Mouse (Mus musculus) embryo, embryonic 9.5 days (tissue): Measurements from ENCODE around the gene Eci1.
A peak's percentile ranks its signal among the peaks of the same experiment; 100 is the strongest.
"Not testable (repeated sequence)": the region's sequence is repeated elsewhere in the genome, so short reads cannot be mapped to it uniquely, and the experiment has no call there.

Experiments used
- DNase-seq: peaks from one replicate; pipeline ENCODE4 v3.0.0-alpha.2; 2017; ENCODE audit errors: extremely low spot score

Gene Eci1

GRCm38 (mm10) chr17:24426471-24427169 lies at the start of gene Eci1:
Eci1 (plus strand) TSS chr17:24426641.
- DNase-seq = peak; percentile 96

DNA sequence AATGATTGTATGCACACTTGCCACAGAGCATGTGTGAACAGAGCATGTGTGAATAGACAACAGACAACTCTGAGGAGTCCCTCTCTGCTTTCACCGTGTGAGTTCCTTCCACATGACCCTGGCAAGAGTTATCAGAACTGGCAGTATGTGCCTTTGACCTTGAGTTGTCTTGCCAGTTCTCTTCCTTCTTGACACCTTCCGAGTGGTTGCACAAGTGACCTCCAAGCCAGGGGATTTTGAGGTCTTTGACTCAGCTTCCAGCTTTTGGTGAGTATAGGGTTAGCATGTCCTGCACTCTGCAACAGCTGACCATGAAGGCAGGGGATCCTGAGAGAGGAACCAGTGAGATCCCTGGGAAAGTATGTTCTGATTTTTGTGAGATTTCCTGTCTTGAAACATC lies 47.9 kb upstream of the Eci1 start:
- no peak for DNase-seq

GRCm38 (mm10) chr17:24383789-24384188 lies 42.7 kb upstream of the Eci1 start:
- DNase-seq = no peak

DNA sequence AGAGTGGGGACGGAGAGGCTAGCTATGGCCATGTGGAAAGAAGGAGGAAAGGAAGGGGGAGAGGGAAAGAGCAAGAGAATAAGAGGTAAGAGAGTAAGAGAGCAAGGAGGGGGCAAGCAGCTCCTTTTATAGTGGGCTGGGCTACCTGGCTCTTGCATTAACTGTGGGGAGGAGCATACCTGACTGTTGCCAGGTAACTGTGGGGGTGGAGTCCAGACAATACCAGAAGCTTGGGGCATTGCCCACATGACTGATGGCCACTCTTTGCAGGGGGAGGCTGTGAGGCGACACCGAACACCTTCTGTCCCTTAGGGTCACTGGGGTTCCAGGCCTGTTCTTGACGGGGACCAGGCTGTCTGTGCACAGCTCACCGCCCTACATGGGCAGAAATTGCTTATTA lies 37.7 kb upstream of the Eci1 start:
- DNase-seq = no peak

DNA sequence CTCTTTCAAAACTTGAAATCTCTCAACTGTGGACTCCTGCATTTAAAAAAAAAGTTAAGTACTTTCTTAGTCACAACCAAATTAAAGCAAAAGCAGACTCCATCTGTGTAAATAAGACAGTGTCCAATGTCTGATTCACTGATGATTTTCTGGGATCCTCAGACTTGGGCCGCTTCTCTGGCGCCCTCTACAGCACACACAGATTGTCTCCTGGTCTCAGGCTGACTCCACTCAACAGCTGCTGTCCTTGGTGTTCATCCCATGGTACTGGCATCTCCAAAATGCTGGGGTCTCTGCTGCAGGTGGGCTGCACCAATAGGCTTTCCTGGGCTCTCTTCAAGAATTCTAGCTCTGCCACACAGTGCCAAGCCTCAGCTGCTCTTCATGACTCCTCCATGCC lies 36.6 kb upstream of the Eci1 start:
- peak; percentile 42 for DNase-seq

DNA sequence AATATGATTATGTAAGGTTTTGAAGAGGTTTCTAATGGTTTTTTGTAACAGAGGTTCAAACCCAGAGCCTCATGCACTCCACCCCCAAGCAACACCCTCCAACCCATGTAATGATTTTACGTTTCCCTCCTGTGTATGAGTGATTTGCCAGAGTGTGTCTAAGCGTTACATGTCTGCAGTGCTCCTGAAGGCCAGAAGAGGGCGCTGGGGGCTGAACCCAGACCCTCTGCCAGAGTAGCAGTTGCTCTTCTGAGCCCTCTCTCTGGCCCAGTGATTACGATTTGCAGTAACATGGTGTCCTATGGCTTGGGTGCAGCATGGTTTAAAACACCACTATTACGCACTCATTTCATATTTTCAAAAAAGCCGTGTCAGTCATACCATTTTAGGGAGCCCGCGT lies 35.3 kb upstream of the Eci1 start:
- no peak for DNase-seq

GRCm38 (mm10) chr17:24393527-24393926 lies 32.9 kb upstream of the Eci1 start:
- no peak for DNase-seq

GRCm38 (mm10) chr17:24394456-24394855 lies 32.0 kb upstream of the Eci1 start:
- no peak for DNase-seq

GRCm38 (mm10) chr17:24402371-24402770 lies 24.1 kb upstream of the Eci1 start:
- DNase-seq = no peak

GRCm38 (mm10) chr17:24407116-24407803 lies 19.2 kb upstream of the Eci1 start:
- no peak for DNase-seq

GRCm38 (mm10) chr17:24413557-24414211 lies 12.8 kb upstream of the Eci1 start:
- no peak for DNase-seq

GRCm38 (mm10) chr17:24414230-24414976 lies 12.0 kb upstream of the Eci1 start, which contains the start of gene Rnps1:
Rnps1 (plus strand) TSS chr17:24414565.
- DNase-seq = peak; percentile 100

- DNase-seq = peak; percentile 12
Observed at GRCm38 (mm10) chr17:24415011-24415410, 11.4 kb upstream of the Eci1 start.

DNA sequence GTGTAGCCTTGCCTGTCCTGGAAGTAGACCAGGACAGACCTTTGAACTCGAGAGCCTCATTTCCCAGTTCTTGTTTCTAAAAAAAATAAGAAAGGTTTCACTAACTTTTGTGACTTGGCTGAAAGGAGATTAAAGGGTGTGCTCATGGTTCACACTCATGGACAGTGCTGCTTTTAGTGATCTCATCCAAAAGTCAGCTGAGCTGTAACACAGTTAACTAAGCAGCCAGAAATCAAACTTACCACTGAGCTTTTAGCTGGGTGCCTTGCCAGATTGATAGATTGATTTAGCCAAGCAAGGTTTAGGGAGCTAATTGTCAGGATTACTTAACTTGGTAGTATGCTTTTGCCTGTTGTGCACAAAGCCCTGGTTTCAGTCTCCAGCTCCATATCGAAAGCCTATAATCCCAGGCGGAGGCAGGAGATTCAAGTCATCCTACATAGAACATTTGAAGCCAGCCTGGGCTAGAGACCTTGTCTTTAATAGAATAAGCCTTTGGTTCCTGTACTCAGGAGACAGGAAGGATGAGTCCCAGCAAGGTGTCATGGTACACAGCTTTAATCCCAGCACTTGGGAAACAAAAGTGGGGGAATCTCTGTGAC lies 10.3 kb upstream of the Eci1 start:
- no peak for DNase-seq

DNA sequence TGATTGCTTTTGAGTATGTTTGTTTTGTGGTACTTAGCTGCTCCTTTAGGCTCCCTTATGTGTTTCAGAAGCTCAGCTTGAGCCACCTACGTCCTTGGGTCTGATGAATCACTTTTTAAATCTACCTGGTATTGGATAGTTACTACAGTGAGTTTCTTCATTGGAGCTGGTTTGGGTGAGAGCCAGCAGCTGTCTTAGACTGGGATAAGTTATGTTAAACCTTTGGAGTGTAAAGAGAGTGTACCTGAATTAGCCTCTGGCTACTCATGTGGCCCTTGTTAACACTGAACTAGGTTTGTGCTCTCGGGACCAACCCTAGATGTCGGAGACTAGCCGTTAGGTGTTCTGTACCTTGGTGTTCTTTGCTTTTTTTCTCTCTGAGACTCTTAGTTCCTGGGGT lies 3.3 kb upstream of the Eci1 start:
- DNase-seq = no peak

DNA sequence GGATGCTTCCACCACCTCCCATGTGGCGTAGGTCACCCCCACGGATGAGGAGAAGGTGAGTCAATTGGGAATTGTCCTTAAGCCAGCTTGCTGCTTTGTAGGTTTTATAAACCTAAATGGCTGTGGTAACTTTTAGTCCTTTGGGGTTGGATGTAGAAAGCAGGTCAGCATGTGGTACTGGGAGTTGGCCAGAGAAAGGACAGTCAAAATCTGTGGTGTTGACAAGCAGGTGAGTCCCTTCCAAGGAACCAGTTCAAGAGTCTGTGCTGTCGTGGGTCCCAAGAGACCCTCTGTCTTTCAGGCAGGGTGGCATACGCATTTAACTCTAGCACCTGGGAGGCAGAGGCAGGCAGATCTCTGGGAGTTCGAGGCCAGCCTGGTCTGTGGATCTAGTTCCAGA lies 2.0 kb upstream of the Eci1 start:
- DNase-seq = no peak

- not testable (repeated sequence) for DNase-seq
Observed at GRCm38 (mm10) chr17:24425326-24425725, 1.1 kb upstream of the Eci1 start.

DNA sequence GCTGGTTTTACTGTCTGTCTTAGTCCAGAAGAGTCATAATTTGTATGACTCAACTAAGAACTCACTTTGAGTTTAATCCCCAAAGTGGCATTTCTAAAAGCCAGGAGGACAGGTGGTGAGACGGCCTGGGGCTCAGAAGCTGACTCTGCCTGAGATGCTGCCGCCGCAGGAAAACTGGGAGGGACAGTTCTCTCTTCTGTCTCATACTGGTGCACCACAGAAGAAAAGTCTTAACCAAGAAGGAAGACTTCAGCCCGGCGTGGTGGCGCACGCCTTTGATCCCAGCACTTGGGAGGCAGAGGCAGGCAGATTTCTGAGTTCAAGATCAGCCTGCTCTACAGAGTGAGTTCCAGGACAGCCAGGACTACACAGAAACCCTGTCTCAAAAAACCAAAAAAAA lies 536 bp upstream of the Eci1 start:
- DNase-seq = no peak

DNA sequence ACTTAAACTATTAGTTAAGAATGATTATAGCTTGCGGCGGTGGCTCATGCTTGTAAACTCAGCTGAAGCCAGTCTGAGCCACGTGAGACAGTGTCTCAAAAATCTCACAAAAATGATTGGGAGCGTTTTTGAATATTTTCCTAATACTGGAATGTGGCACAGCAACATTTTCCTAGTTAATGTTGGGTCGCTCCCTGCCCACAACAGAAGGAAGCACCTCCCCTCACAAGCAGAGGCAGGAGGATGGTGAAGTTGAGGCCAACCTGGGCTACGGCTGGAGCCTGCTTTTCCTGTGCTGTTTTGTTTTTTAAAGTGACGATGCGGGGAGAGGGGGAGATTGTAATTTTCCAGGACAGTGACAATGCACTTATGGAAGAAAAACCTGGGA lies 723 bp downstream of the Eci1 start:
- DNase-seq = no peak

DNA sequence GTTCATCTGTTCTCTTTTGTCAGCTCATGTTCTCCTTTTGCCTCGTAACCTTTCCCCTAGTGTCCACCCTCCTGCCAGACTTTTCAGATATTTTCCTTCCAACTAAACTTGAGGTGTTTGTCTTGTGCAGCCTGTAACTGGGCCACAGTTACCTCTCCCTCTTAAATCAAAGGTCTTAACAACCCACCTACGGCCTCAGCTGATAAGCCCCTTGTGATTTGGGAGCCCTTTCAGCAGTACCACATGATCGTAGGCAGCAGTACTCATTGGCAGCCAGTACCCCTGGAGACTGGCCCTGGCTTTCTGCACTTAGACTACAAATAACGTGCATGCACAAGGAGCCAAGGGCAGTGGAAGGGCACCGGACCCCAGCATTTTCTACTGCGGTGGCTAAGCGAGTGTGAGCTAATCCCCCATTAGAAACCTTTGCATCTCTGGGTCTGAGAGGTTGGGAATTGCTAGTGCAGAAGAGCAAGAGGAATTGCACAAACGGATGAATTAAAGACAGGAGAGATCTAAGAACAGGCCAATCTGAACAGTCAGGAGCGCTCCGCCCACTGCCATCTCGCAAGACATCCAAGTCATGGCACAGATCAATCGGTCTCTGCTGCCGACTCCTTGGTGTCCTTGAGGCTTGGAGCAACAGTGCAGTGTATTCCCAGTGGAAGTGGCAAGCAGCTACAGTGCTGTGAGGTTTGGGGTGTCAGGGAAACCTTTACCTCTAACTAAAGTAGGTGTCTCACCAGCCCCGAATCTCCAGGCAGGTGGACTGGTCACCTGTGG lies 3.0 kb downstream of the Eci1 start:
- no peak for DNase-seq

DNA sequence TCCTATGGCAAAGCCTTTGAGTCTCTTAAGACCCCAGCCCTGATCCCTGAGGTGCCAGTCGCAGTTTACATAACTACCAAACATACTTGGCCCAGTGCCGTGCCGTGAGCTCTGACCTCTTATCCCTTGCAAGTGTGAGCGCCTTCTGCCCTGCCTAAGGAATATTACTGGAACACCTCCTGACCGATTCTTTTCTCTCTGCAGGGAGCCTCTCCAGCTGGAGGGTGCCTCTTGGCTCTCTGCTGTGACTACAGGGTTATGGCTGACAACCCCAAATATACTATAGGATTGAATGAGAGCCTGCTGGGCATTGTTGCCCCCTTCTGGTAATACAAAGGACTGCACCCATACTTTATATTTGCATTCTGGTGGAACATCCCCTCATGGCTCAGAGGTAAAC lies 10.6 kb downstream of the Eci1 start:
- peak; percentile 49 for DNase-seq
